Mouse (Mus musculus) kidney, postnatal 4 days (tissue): Measurements from ENCODE around the gene 4932415D10Rik.

Source experiments
- DNase-seq, 2 experiments: peaks; one replicate each; pipeline ENCODE4 v3.0.0; 2021; ENCODE audit warnings: mixed read lengths in 2 of 2

4932415D10Rik gene

DNA sequence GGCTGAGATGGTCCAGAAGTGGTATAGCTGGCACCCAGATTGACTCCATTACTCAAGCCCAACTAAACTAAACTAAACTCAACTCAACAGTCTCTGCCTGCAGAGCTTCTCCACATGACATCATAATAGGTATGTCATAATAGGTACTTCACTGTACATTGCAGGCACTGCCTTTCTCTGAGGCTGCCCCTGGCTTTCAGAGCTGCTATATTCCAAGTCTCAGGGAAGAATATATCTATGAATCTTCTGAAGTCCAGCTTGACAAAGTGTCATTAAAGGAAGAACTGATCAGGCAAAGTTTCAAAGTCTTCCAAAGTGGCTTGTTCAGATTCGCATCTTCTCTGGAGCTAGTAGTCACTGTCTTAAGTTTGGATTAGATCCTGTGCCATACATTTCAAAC lies at the start of gene 4932415D10Rik:
4932415D10Rik (minus strand) TSS at position 101 of the 400 bp plus-strand sequence.
- DNase-seq: no peak

DNA sequence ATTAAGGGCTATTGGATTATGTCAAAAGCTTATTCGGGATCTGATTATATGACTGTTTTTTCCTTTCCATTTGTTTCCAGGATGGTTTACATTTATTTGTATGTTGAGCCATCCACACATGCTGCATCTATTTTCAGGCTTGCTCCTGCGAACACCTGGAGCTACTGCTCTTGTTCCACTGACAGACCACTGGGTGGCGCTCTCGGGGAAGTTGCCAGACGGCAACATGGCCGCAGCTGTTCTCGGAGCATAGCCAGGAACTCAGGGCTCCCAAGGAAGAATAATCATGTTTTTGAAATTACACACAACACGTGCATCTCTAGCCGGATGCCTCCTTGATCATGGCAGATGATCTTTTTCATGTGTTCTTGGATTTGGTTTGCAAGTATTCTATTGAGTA lies 45.5 kb upstream of the 4932415D10Rik start:
- DNase-seq: no peak

DNA sequence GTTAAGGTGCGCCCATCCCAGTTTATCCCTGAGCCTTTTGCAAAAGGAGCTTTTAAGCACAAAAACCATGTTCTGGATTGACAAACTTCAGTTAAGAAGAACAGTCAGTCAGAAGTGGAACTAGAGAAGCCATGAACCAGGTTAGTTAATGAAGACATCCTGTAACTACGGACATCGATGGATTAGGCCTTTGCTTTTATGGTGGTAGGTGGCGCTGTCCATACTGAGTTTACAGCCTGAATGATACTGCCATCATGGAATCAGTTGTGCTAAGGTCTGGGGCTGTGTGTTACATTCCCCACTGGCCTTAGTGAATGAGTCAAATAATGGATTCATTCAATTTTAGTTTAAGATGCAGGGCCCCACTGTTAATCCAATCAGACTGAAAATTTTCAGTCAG lies 39.0 kb upstream of the 4932415D10Rik start:
- no peak for DNase-seq

DNA sequence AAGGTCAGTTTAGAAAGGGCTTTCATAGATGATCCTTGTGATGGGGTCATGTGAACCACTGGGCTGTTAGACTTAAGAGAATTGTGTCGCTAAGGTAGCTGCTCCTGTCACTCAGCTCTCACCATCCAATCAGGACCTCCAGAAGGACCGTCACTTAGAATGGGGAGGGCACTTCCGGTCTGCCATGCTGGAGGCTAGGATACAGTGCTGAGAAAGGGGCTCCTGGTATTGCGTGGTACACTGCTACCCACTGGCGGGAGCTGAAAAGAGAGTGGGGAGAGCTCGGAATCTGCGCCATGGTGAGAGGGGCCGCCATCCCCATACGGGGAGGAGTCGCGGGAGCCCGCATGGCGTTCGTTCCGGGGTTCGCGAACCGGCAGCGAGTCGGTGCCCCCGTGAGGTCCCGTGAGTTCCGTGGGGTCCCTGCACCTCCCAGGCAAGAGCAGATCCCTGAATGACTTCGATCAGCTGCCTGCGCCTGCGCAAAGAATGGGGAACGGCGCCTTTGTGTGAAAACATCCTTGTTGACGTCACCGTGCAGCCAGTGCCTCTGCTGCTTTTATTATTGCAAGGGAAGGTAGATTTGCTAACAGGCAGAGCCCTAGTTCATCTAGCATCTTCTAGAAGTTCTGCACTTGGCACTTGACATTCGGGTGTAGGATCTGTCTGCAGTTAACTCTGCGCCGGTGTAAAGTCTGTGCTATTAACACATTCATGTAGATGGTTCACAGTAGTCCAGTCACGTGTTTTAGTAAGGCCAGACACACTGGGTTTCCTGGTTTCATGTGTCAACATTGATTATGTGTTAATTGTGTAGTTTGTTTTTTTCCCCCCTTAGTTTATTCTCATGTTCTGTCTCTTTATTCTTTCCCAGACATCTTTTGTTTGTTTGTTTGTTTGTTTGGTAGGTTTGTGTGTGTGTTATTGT lies 38.0 kb upstream of the 4932415D10Rik start, which contains the start of gene Gm4924:
Gm4924 (plus strand) TSS at position 173 of the 928 bp plus-strand sequence.
- DNase-seq: peak; percentile 81 to 88

DNA sequence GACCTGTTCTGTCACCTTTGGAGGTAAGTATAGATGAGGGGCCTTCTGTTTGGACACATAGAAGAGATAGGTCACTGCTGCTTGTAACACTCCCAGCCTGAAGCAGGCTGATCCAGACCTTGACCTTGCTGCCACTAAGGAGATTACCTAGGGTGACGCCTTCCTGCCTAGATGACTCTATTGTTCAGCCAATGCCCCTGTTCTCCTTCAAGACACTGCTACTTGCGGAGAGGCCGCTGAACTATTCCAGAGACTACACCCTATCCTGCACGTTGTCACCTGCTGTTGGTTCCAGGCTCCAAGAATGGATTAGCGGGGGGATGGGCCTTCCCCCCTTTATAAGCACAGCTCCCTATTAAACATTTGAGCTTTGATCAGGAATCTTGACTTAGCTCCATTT lies 13.4 kb upstream of the 4932415D10Rik start:
- no peak for DNase-seq

DNA sequence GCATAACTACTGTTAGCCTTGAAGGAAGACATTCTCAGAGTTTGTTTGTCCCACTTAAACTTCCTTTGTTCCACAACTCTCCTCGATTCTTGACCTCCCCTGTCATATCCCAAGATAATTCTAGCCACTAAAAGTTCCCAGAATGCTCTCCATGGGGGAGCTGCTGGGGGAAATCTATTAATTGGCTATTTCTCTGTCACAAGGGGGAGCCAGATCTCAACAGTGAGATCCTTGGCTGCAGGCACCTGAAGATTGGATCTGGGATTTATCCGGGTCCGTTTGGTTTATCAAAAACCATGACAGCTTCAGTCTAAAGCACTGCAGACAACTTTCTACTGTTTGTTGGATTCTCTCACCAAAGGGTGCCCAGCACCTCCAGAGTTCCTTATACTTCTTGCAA lies 3.8 kb upstream of the 4932415D10Rik start:
- DNase-seq: peak in 1 of 2 experiments; percentile 3

DNA sequence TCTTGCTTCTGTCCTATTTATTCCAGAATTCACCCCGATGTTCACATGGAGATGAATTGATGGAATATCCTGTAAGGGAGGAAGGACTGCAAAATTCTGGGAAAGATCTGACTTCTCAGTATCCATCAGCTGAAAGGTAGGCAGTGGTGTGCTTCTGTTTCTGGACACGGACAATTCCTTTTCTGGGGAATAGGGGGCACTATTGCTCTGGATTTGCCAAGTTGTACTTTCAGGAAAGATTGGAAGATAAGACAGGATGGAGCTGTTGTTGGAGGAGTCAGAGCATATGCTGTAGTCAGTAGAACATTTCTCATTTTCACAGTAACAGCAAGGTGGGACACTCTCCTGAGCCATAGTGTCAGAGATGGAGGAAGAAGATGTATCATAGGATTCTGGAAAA lies 19.9 kb downstream of the 4932415D10Rik start:
- no peak for DNase-seq

DNA sequence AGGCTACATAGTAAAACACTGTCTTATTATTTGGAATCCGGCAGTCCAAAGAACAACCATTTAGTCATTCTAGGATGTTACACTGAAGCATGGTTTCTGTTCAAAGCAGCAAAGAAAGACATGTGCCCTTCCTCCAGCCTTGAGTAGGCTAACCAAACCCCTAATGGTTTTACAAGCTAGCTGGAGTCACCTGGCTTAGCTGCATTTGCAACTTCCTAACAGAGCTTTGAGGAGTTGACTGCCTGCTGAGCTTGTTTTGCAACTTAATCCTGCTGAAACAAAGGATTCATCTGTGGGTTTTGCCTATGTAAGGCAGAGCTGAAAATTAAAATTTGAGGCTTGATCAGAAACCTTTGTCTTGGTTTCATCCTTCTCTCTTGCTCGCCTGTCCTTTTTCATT lies 59.1 kb downstream of the 4932415D10Rik start:
- DNase-seq: no peak

DNA sequence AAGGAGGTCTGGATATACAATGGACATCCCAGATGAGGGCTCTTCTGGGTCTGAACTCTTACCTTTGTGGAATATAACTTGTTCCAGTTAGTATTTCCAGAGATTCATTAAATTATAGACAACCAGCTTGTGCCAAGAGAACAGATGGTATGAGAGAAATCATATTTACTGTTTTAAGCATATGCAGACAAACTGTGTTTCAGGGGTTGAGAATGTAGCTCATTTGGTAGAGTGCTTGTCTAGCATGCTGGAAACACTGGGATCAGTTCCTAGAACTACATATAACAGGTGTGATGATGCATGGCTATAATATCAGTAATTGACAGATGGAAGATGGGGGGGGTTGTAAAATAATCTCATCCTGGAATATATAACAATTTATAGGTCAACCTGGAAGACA lies 71.4 kb downstream of the 4932415D10Rik start:
- DNase-seq: no peak

DNA sequence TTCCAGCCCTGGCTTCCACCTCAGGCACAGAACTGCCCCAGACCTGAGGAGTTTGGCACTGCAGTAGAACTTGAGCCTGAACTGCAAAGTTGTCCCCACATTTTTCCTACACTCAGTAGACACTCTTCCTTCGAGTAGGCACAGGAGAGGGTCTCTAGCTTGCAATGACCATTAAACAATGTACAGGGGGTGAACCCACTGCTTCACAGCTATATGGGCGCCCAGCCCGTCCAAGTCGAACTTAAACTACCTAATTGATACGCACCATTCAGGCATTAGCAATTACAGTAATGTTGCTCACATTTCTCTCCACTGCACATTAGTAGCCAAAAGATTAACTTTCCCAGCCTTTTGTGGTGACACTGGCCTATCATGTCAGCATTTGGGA lies 75.0 kb downstream of the 4932415D10Rik start:
- DNase-seq: no peak

DNA sequence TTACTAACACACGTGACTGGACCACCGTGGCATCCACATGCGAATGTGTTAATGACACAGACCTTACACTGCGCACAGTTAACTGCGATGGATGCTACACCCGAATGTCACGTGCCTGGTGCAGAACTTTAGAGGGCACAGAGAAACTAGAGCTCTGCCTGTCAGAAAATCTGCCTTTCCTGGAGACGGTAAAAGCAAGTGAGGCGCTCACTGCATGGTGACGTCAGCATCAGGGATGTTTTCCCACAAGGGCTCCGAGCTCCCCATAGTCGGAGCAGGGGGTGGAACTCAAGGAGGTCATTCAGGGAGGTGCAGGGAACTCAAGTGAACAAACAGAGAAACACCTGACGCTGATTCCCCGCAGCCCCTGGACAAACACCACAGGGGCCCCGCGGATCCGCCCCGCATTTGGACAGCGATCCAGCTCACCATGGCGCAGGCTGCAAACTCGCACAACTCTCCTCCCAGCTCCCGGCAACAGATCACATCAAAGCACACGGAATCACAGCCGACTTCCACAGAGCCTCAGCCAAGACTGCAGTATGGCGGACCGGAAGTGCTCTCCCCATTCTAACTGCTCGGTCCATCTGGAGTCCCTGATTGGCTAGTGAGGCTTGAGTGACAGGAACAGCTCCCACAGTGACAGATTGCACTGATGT lies 75.5 kb downstream of the 4932415D10Rik start, which contains the start of gene Zfp938:
Zfp938 (minus strand) TSS at position 539 of the 659 bp plus-strand sequence.
- peak; percentile 77 to 89 for DNase-seq
